Mouse (Mus musculus): ENCODE results near the gene Adamtsl4. TPM values are rescaled to one million over a fixed set of nuclear protein-coding genes. Genes with fewer than 3 reads are reported as not detected.

The Adamtsl4 gene
- polyA plus RNA-seq, 1 experiment from 2014 or later: 2.6 TPM

- H3K4me3 ChIP-seq (ENCODE audit: low read depth, low read length): no peak overlapping the region
Observed at GRCm38 (mm10) chr3:95632648-95633588, 54.8 kb downstream of the Adamtsl4 start.

GRCm38 (mm10) chr3:95631304-95631703 lies 56.4 kb downstream of the Adamtsl4 start:
- ATAC-seq: no peak
- Histone ChIP-seq H3K9ac (replicated peaks) (no peak overlapping the region), H3K36me3 (replicated peaks; ENCODE audit: insufficient read depth, low read length) (peaks cover 81% of the 10 kb centered on the region), H3K27me3 (ENCODE audit: insufficient read depth, low read length) (no peaks in the 10 kb centered on the region), H3K4me1 (ENCODE audit: insufficient read depth) (peaks cover 7% of the 10 kb centered on the region), H3K4me3 (ENCODE audit: low read depth, low read length) (no peak overlapping the region), H3K27ac (ENCODE audit: low read depth) (peak overlapping the region; percentile 18; the same call in 1 of the 2 replicates), H3K4me2 (ENCODE audit: low read depth, low read length) (no peak overlapping the region), H3K9me3 (ENCODE audit: low read length) (no peaks in the 10 kb centered on the region)
- 83% methylated on average over 6 of the region's 6 CpGs for WGBS (ENCODE audit: insufficient replicate concordance)
- TF ChIP-seq EP300 (IDR thresholded peaks at IDR 0.05; ENCODE audit: low read depth) (no peak), CTCF (IDR thresholded peaks at IDR 0.05; ENCODE audit: low read depth) (no peak)
- DNase-seq: no peak

More at GRCm38 (mm10) chr3:95632648-95633588, 54.8 kb downstream of the Adamtsl4 start:
- H3K36me3 ChIP-seq (replicated peaks; ENCODE audit: insufficient read depth, low read length): peaks cover 66% of the 10 kb centered on the region
- H3K9me3 ChIP-seq (ENCODE audit: low read length): no peaks in the 10 kb centered on the region
- DNase-seq (no peak), ATAC-seq (no peak)
- peak; percentile 74 for TF ChIP-seq CTCF (IDR thresholded peaks at IDR 0.05; ENCODE audit: low read depth)
- no peak for TF ChIP-seq EP300 (IDR thresholded peaks at IDR 0.05; ENCODE audit: low read depth)
- peaks cover 6% of the 10 kb centered on the region; the same call in 1 of the 2 replicates for H3K4me1 ChIP-seq (ENCODE audit: insufficient read depth)
- WGBS (ENCODE audit: insufficient replicate concordance): 66% methylated on average over 12 of the region's 12 CpGs
- H3K9ac ChIP-seq (replicated peaks): no peak overlapping the region
- no peak overlapping the region for H3K4me2 ChIP-seq (ENCODE audit: low read depth, low read length)
- H3K27ac ChIP-seq (ENCODE audit: low read depth): peak overlapping the region; percentile 17; the same call in 1 of the 2 replicates
- no peaks in the 10 kb centered on the region for H3K27me3 ChIP-seq (ENCODE audit: insufficient read depth, low read length)

GRCm38 (mm10) chr3:95630856-95631255 lies 56.9 kb downstream of the Adamtsl4 start:
- 0 out of 2 replicates have a peak overlapping the region, but pooled peaks have one; percentile 18 for H3K27ac ChIP-seq (ENCODE audit: low read depth)
- H3K36me3 ChIP-seq (replicated peaks; ENCODE audit: insufficient read depth, low read length): peaks cover 83% of the 10 kb centered on the region
- H3K4me2 ChIP-seq (ENCODE audit: low read depth, low read length): no peak overlapping the region
- H3K4me3 ChIP-seq (ENCODE audit: low read depth, low read length): no peak overlapping the region
- ATAC-seq (no peak), DNase-seq (no peak)
- no peak overlapping the region for H3K9ac ChIP-seq (replicated peaks)
- TF ChIP-seq CTCF (IDR thresholded peaks at IDR 0.05; ENCODE audit: low read depth): no peak
- TF ChIP-seq EP300 (IDR thresholded peaks at IDR 0.05; ENCODE audit: low read depth): no peak
- H3K27me3 ChIP-seq (ENCODE audit: insufficient read depth, low read length): no peaks in the 10 kb centered on the region
- WGBS (ENCODE audit: insufficient replicate concordance): 65% methylated on average over 3 of the region's 3 CpGs
- H3K9me3 ChIP-seq (ENCODE audit: low read length): no peaks in the 10 kb centered on the region
- peaks cover 11% of the 10 kb centered on the region for H3K4me1 ChIP-seq (ENCODE audit: insufficient read depth)

DNA sequence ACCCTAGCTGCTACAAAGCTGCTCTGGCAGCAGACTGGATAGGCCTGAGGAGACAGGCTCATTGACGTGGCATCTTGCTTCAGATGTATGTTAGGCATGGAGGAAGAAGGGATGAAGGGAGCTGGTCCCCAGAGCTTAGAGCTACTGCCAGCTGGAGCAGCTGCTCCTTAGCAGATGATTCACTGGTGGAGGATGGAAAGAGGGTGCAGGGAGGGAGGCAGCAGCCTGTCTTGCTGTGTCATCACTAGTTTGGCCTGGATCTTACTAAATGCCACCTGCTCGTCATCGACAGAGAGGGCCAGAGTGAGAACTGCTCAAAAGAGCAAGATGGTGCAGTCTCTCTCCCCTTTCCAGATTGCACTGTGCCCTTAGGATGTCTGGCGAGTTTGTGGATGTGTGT lies 58.0 kb downstream of the Adamtsl4 start:
- peaks cover 5% of the 10 kb centered on the region for H3K4me1 ChIP-seq (ENCODE audit: insufficient read depth)
- no peak overlapping the region for H3K4me2 ChIP-seq (ENCODE audit: low read depth, low read length)
- no peak for ATAC-seq
- H3K9me3 ChIP-seq (ENCODE audit: low read length): no peaks in the 10 kb centered on the region
- no peak overlapping the region for H3K9ac ChIP-seq (replicated peaks)
- H3K27ac ChIP-seq (ENCODE audit: low read depth): no peak overlapping the region
- DNase-seq: no peak
- no peak for TF ChIP-seq EP300 (IDR thresholded peaks at IDR 0.05; ENCODE audit: low read depth)
- TF ChIP-seq CTCF (IDR thresholded peaks at IDR 0.05; ENCODE audit: low read depth): no peak
- no peak overlapping the region for H3K4me3 ChIP-seq (ENCODE audit: low read depth, low read length)
- H3K36me3 ChIP-seq (replicated peaks; ENCODE audit: insufficient read depth, low read length): peaks cover 73% of the 10 kb centered on the region
- WGBS (ENCODE audit: insufficient replicate concordance): 82% methylated on average over 4 of the region's 4 CpGs
- H3K27me3 ChIP-seq (ENCODE audit: insufficient read depth, low read length): no peaks in the 10 kb centered on the region

GRCm38 (mm10) chr3:95627763-95628162 lies 60.0 kb downstream of the Adamtsl4 start:
- Histone ChIP-seq H3K4me2 (ENCODE audit: low read depth, low read length) (no peak overlapping the region), H3K4me3 (ENCODE audit: low read depth, low read length) (no peak overlapping the region), H3K4me1 (ENCODE audit: insufficient read depth) (peaks cover 5% of the 10 kb centered on the region), H3K27me3 (ENCODE audit: insufficient read depth, low read length) (no peaks in the 10 kb centered on the region), H3K27ac (ENCODE audit: low read depth) (no peak overlapping the region), H3K9ac (replicated peaks) (no peak overlapping the region), H3K9me3 (ENCODE audit: low read length) (no peaks in the 10 kb centered on the region), H3K36me3 (replicated peaks; ENCODE audit: insufficient read depth, low read length) (peaks cover 59% of the 10 kb centered on the region)
- no peak for DNase-seq
- WGBS (ENCODE audit: insufficient replicate concordance): 81% methylated on average over 5 of the region's 5 CpGs
- TF ChIP-seq CTCF (IDR thresholded peaks at IDR 0.05; ENCODE audit: low read depth) (no peak), EP300 (IDR thresholded peaks at IDR 0.05; ENCODE audit: low read depth) (no peak)
- ATAC-seq: no peak

Small RNAs within 50 kb of the gene (microRNA-seq; reads per million reads assigned to microRNA genes)
- gene Mir7014: not detected

Other genes starting within 250 kb of the Adamtsl4 start
- gene Ctsk, start 188.7 kb downstream of the Adamtsl4 start, polyA plus RNA-seq (2015; fragmentation: Nextera tagmentation; extraction: Ambion mirVana): 2.0 and 2.3 TPM in 2 replicates
- gene Ctss, start 161.1 kb downstream of the Adamtsl4 start, polyA plus RNA-seq (2015; fragmentation: Nextera tagmentation; extraction: Ambion mirVana): 89.4 and 92.8 TPM in 2 replicates
- gene Hormad1, start 128.2 kb downstream of the Adamtsl4 start, polyA plus RNA-seq (2015; fragmentation: Nextera tagmentation; extraction: Ambion mirVana): not detected in 2 replicates
- gene Golph3l, start 99.0 kb downstream of the Adamtsl4 start, polyA plus RNA-seq (2015; fragmentation: Nextera tagmentation; extraction: Ambion mirVana): 11.1 and 11.3 TPM in 2 replicates
- 20.1 and 23.9 TPM in 2 replicates for gene Ensa, start 62.9 kb downstream of the Adamtsl4 start, polyA plus RNA-seq (2015; fragmentation: Nextera tagmentation; extraction: Ambion mirVana)
- gene Mcl1, start 29.1 kb downstream of the Adamtsl4 start, polyA plus RNA-seq (2015; fragmentation: Nextera tagmentation; extraction: Ambion mirVana): 36.2 and 38.2 TPM in 2 replicates
- 81.2 and 90.1 TPM in 2 replicates for gene Ecm1, start 51.7 kb upstream of the Adamtsl4 start, polyA plus RNA-seq (2015; fragmentation: Nextera tagmentation; extraction: Ambion mirVana)
- 16.4 and 21.0 TPM in 2 replicates for gene Tars2, start 72.3 kb upstream of the Adamtsl4 start, polyA plus RNA-seq (2015; fragmentation: Nextera tagmentation; extraction: Ambion mirVana)
- gene Rprd2, start 130.9 kb upstream of the Adamtsl4 start, polyA plus RNA-seq (2015; fragmentation: Nextera tagmentation; extraction: Ambion mirVana): 7.1 and 8.2 TPM in 2 replicates
- 11.2 and 12.0 TPM in 2 replicates for gene Prpf3, start 168.0 kb upstream of the Adamtsl4 start, polyA plus RNA-seq (2015; fragmentation: Nextera tagmentation; extraction: Ambion mirVana)
- 145 and 157 TPM in 2 replicates for gene Mrps21, start 183.6 kb upstream of the Adamtsl4 start, polyA plus RNA-seq (2015; fragmentation: Nextera tagmentation; extraction: Ambion mirVana)
- 0.77 and 1.00 TPM in 2 replicates for gene Ciart, start 194.3 kb upstream of the Adamtsl4 start, polyA plus RNA-seq (2015; fragmentation: Nextera tagmentation; extraction: Ambion mirVana)
- gene BC028528, start 204.1 kb upstream of the Adamtsl4 start, polyA plus RNA-seq (2015; fragmentation: Nextera tagmentation; extraction: Ambion mirVana): 7.6 and 7.9 TPM in 2 replicates
- gene Aph1a, start 206.1 kb upstream of the Adamtsl4 start, polyA plus RNA-seq (2015; fragmentation: Nextera tagmentation; extraction: Ambion mirVana): 17.1 and 22.9 TPM in 2 replicates
- 15.2 and 17.3 TPM in 2 replicates for gene Car14, start 216.8 kb upstream of the Adamtsl4 start, polyA plus RNA-seq (2015; fragmentation: Nextera tagmentation; extraction: Ambion mirVana)
- gene Anp32e, start 241.3 kb upstream of the Adamtsl4 start, polyA plus RNA-seq (2015; fragmentation: Nextera tagmentation; extraction: Ambion mirVana): 92.0 and 98.4 TPM in 2 replicates